Mouse (Mus musculus): ENCODE measurements around the gene Lgals7.

Lgals7 gene

GRCm38 (mm10) chr7:28863540-28863939 lies at the start of gene Lgals7:
Gene Lgals7 (plus strand): TSS chr7:28863853.
- DNase-seq = no peak

GRCm38 (mm10) chr7:28814306-28815034 lies 49.2 kb upstream of the Lgals7 start:
- no peak for DNase-seq

- DNase-seq = no peak
Observed at GRCm38 (mm10) chr7:28815230-28815629, 48.4 kb upstream of the Lgals7 start.

- no peak for DNase-seq
Observed at GRCm38 (mm10) chr7:28816201-28816600, 47.5 kb upstream of the Lgals7 start.

GRCm38 (mm10) chr7:28816920-28817319 lies 46.7 kb upstream of the Lgals7 start:
- DNase-seq = no peak

- no peak for DNase-seq
Observed at GRCm38 (mm10) chr7:28817524-28817923, 46.1 kb upstream of the Lgals7 start.

- DNase-seq = no peak
Observed at GRCm38 (mm10) chr7:28817957-28818356, 45.7 kb upstream of the Lgals7 start.

- no peak for DNase-seq
Observed at GRCm38 (mm10) chr7:28818436-28818835, 45.2 kb upstream of the Lgals7 start.

GRCm38 (mm10) chr7:28818861-28819452 lies 44.7 kb upstream of the Lgals7 start:
- DNase-seq = no peak

- no peak for DNase-seq
Observed at GRCm38 (mm10) chr7:28819571-28819970, 44.1 kb upstream of the Lgals7 start.

- peak in 1 of 2 experiments; percentile 61 for DNase-seq
Observed at GRCm38 (mm10) chr7:28820358-28821260, 43.0 kb upstream of the Lgals7 start.

- DNase-seq = no peak
Observed at GRCm38 (mm10) chr7:28821261-28821831, 42.3 kb upstream of the Lgals7 start.

GRCm38 (mm10) chr7:28822556-28822955 lies 41.1 kb upstream of the Lgals7 start:
- DNase-seq = no peak

- peak in 1 of 2 experiments; percentile 50 for DNase-seq
Observed at GRCm38 (mm10) chr7:28822993-28823903, 40.4 kb upstream of the Lgals7 start.

GRCm38 (mm10) chr7:28823932-28824331 lies 39.7 kb upstream of the Lgals7 start:
- no peak for DNase-seq

GRCm38 (mm10) chr7:28824941-28825685 lies 38.5 kb upstream of the Lgals7 start, which contains the start of gene Ech1:
Gene Ech1 (plus strand): TSS chr7:28825217.
- DNase-seq = peak; percentile 94 to 96

- DNase-seq = peak in 1 of 2 experiments; percentile 54
Observed at GRCm38 (mm10) chr7:28825686-28826401, 37.8 kb upstream of the Lgals7 start.

- DNase-seq = no peak
Observed at GRCm38 (mm10) chr7:28826402-28826772, 37.3 kb upstream of the Lgals7 start.

GRCm38 (mm10) chr7:28827338-28827737 lies 36.3 kb upstream of the Lgals7 start:
- DNase-seq = peak; percentile 69 to 78

- no peak for DNase-seq
Observed at GRCm38 (mm10) chr7:28829821-28830220, 33.8 kb upstream of the Lgals7 start.
